Mouse (Mus musculus) lung, embryonic 14.5 days (tissue): ENCODE measurements around the gene Ubxn10. TPM values are rescaled to one million over a fixed set of nuclear protein-coding genes. Genes with fewer than 3 reads are reported as not detected.

Experiments used
- ATAC-seq: fragments of 200-750 bp; cut with Nextera tagmentation; 2 replicates; pipeline ENCODE4 v1.8.0; 2017; ENCODE audit warnings: mild to moderate bottlenecking, moderate TSS enrichment, moderate library complexity; ENCODE audit not compliant: insufficient read depth
- DNase-seq: peaks from one replicate; pipeline ENCODE4 v3.0.0-alpha.2; 2015
- H3K27ac ChIP-seq: fragments of 300-500 bp; sonication (generic); 2 replicates; pipeline ENCODE4 v1.5.1; 2014; ENCODE audit warnings: low read depth, mild to moderate bottlenecking, moderate library complexity
- H3K27me3 ChIP-seq: fragments of 300-500 bp; sonication (generic); 2 replicates; pipeline ENCODE4 v1.6.1; 2014; ENCODE audit warnings: low read length, control low read depth; ENCODE audit not compliant: insufficient read depth
- H3K36me3 ChIP-seq: fragments of 300-500 bp; sonication (generic); 2 replicates; pipeline ENCODE4 v1.6.1; 2014; ENCODE audit warnings: control low read depth; ENCODE audit not compliant: insufficient read depth
- H3K4me1 ChIP-seq: fragments of 300-500 bp; sonication (generic); 2 replicates; pipeline ENCODE4 v1.6.1; 2014; ENCODE audit warnings: antibody characterized with exemption, control low read depth; ENCODE audit not compliant: insufficient read depth
- H3K4me2 ChIP-seq: fragments of 300-500 bp; sonication (generic); 2 replicates; pipeline ENCODE4 v1.6.1; 2014; ENCODE audit warnings: mild to moderate bottlenecking
- H3K4me3 ChIP-seq: fragments of 300-500 bp; sonication (generic); 2 replicates; pipeline ENCODE4 v1.5.1; 2014; ENCODE audit warnings: low read depth, low read length
- H3K9ac ChIP-seq: fragments of 300-500 bp; sonication (generic); 2 replicates; pipeline ENCODE4 v1.6.1; 2014
- H3K9me3 ChIP-seq: fragments of 300-500 bp; sonication (generic); 2 replicates; pipeline ENCODE4 v1.6.1; 2016; ENCODE audit warnings: low read depth, low read length, control low read depth
- CTCF ChIP-seq: IDR thresholded peaks from 2 replicates; pipeline ENCODE4 v1.5.1; 2016; ENCODE audit warnings: antibody characterized with exemption, low read depth
- WGBS: fragments of 180-500 bp; shearing (Covaris S2); extraction: QIAGEN DNeasy Blood & Tissue Kit; methylation state at CpG from one replicate; pipeline ENCODE4 v1.1.7; 2014; 5-methylcytosine and 5-hydroxymethylcytosine counted together
- polyA plus RNA-seq: library from polyadenylated mRNA; unstranded; fragments of >200 nt; fragmentation: Nextera tagmentation; extraction: Ambion mirVana; gene quantifications from 2 replicates; pipeline ENCODE4 v1.2.1, GENCODE M21; 2014

Gene Ubxn10
- polyA plus RNA-seq, 1 experiment from 2014 or later, result 1.5 TPM

DNA sequence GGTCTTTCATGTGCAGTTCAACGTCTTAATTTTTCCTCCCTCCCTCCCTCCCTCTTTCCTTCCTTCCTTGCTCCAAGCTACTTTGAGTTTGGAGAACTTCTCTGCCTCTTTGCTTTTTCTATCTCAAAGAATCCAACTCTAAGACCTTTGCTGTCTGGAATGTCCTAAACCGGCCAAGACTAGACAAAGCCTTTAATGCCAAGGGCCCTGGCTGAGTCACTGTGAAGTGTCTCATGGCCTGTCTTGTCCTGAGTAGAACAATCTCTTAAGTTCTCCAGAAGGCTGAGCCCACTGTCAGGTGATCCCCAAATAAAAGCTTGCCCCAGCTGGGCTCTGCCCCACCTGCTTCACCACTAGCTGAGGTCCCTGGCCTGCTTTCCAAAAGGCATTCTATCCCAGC is 34.9 kb downstream of the Ubxn10 start:
- Histone ChIP-seq H3K9ac (no peak overlapping the region), H3K4me1 (no peaks in the 10 kb centered on the region), H3K4me2 (no peak overlapping the region), H3K36me3 (no peaks in the 10 kb centered on the region), H3K27ac (no peak overlapping the region), H3K27me3 (no peaks in the 10 kb centered on the region), H3K9me3 (no peaks in the 10 kb centered on the region), H3K4me3 (no peak overlapping the region)
- WGBS, result 66% methylated on average over 2 of the region's 2 CpGs
- DNase-seq, result no peak
- no peak for TF ChIP-seq CTCF
- no peak for ATAC-seq

- H3K36me3 ChIP-seq, result no peaks in the 10 kb centered on the region
- H3K4me1 ChIP-seq, result no peaks in the 10 kb centered on the region
- no peak for TF ChIP-seq CTCF
- 0 out of 2 replicates have a peak, but pooled peaks cover 2% of the 10 kb centered on the region for H3K27me3 ChIP-seq
- H3K4me3 ChIP-seq, result no peak overlapping the region
- no peak overlapping the region for H3K27ac ChIP-seq
- WGBS, result 62% methylated on average over 8 of the region's 8 CpGs
- no peak for DNase-seq
- H3K4me2 ChIP-seq, result no peak overlapping the region
- no peak for ATAC-seq
- no peaks in the 10 kb centered on the region for H3K9me3 ChIP-seq
- no peak overlapping the region for H3K9ac ChIP-seq
These were observed 35.9 kb downstream of the Ubxn10 start for GRCm38 (mm10) chr4:138701111-138701510.

DNA sequence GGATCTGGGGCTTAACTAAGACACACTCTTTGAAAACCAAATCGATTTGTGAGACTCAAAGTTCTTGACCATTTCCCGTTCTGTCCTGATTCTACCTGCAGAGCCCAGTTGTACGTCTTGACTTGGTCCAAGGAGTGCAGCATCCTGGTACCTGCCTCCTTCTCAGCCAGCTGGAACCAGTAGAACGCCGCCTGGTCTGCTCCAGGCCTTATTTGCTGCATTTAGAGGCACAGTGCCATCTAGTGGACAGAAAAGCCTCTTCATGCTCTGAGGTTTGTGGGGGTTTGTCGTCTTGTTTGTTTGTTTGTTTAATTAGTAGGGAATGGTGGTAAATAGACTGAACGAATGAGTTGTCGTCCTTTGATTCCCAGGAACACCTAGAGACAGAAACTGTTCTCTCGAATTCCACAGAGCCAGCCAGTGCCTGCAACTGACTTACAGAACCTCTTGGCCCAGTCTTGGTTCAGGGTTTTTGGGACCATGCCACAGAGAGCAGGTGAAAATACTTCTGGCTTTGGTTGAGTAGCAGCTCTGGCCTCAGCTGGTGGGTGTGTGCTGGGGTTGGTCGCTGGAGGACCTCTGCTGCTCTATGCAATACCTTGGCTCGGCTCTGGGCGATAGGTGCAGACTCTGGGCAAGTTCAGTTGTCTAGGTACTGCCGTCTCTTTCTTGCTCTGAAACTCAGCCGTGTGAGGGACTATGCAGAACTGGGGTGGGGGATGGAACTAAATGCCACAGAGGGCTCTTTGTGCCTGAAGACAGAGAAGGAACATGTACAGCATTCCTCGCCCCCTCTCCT is 36.6 kb downstream of the Ubxn10 start:
- no peak overlapping the region for H3K9ac ChIP-seq
- H3K4me2 ChIP-seq, result no peak overlapping the region
- no peaks in the 10 kb centered on the region for H3K36me3 ChIP-seq
- peak; percentile 90 for TF ChIP-seq CTCF
- H3K4me3 ChIP-seq, result no peak overlapping the region
- WGBS, result 23% methylated on average over 15 of the region's 15 CpGs
- H3K4me1 ChIP-seq, result no peaks in the 10 kb centered on the region
- 0 out of 2 replicates have a peak, but pooled peaks cover 4% of the 10 kb centered on the region for H3K27me3 ChIP-seq
- no peaks in the 10 kb centered on the region for H3K9me3 ChIP-seq
- DNase-seq, result peak; percentile 87
- ATAC-seq, result no peak
- H3K27ac ChIP-seq, result no peak overlapping the region

- H3K4me2 ChIP-seq, result no peak overlapping the region
- 52% methylated on average over 2 of the region's 2 CpGs for WGBS
These were observed 38.7 kb downstream of the Ubxn10 start for GRCm38 (mm10) chr4:138698296-138698695.

DNA sequence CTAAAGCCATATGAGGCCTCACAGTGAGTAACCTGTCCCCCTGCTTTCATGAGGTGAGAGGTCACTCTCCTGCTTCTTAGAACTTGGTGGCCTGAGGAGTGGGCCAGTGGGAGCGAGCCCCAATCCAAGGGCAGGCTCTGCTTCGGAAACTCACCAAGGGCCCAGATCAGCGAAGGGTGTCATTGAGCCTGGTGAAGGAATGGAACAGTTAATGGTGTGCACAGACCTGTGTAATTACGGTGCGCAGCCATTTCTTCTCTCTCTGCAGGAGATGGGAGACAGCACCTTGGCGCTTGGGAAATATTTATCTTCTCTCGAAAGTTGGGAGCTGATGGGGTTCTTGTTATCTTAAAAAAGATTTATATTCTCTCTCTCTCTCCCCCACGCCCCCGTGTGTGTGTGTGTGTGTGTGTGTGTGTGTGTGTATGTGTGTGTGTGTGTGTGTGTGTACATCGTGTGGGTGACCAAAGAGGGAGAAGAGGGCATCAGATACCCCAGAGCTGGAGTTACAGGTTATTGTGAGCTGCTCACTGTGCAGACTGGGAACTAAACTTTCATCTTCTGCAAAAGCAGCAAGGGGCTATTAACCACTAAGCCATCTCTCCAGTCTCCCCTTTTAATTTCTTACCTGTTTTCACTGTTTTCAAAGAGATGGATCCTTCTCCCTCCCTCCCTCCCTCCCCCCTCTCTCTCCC is 39.7 kb downstream of the Ubxn10 start:
- TF ChIP-seq CTCF, result no peak
- ATAC-seq (no peak), DNase-seq (no peak)
- H3K4me3 ChIP-seq, result no peak overlapping the region
- H3K9me3 ChIP-seq, result no peaks in the 10 kb centered on the region
- H3K4me2 ChIP-seq, result no peak overlapping the region
- H3K27ac ChIP-seq, result no peak overlapping the region
- H3K36me3 ChIP-seq, result no peaks in the 10 kb centered on the region
- WGBS, result 42% methylated on average over 10 of the region's 10 CpGs
- H3K4me1 ChIP-seq, result no peaks in the 10 kb centered on the region; the same call in 1 of the 2 replicates
- no peak overlapping the region for H3K9ac ChIP-seq
- peaks cover 10% of the 10 kb centered on the region; the same call in 1 of the 2 replicates for H3K27me3 ChIP-seq

More at GRCm38 (mm10) chr4:138698296-138698695, 38.7 kb downstream of the Ubxn10 start:
- Histone ChIP-seq H3K36me3 (no peaks in the 10 kb centered on the region), H3K4me1 (no peaks in the 10 kb centered on the region), H3K9ac (no peak overlapping the region), H3K27me3 (0 out of 2 replicates have a peak, but pooled peaks cover 4% of the 10 kb centered on the region), H3K27ac (no peak overlapping the region), H3K4me3 (no peak overlapping the region), H3K9me3 (no peaks in the 10 kb centered on the region)
- no peak for ATAC-seq
- no peak for TF ChIP-seq CTCF
- no peak for DNase-seq

GRCm38 (mm10) chr4:138696720-138697119 is 40.2 kb downstream of the Ubxn10 start:
- WGBS, result 34% methylated on average over 7 of the region's 7 CpGs
- H3K9ac ChIP-seq, result no peak overlapping the region
- no peaks in the 10 kb centered on the region for H3K36me3 ChIP-seq
- DNase-seq (no peak), ATAC-seq (no peak)
- no peak for TF ChIP-seq CTCF
- peaks cover 15% of the 10 kb centered on the region; the same call in 1 of the 2 replicates for H3K27me3 ChIP-seq
- H3K9me3 ChIP-seq, result no peaks in the 10 kb centered on the region
- no peak overlapping the region for H3K27ac ChIP-seq
- H3K4me1 ChIP-seq, result no peaks in the 10 kb centered on the region; the same call in 1 of the 2 replicates
- H3K4me2 ChIP-seq, result no peak overlapping the region
- no peak overlapping the region for H3K4me3 ChIP-seq
